Comparison of ENCODE assay signal across 8 mouse cellular contexts in genomic region chr4:148287041-148287440, GRCm38 (mm10). TPM values are rescaled to one million over a fixed set of nuclear protein-coding genes. Genes with fewer than 3 reads are reported as not detected.
DNase-seq lines count a peak whose midpoint lies in the region; ATAC-seq lines count a peak whose summit lies in the region.

No protein-coding gene starts in this region.

- peaks cover 3% of the 10 kb centered on the region; the same call in 1 of the 2 replicates for H3K27me3 ChIP-seq in neural tube, embryonic 11.5 days (ENCODE audit: control insufficient read depth, insufficient read depth, low read length)
- peaks cover 47% of the 10 kb centered on the region for H3K27me3 ChIP-seq in limb, embryonic 10.5 days (ENCODE audit: low read depth, poor library complexity, severe bottlenecking)
- peaks cover 36% of the 10 kb centered on the region for H3K27me3 ChIP-seq in stomach, embryonic 16.5 days (ENCODE audit: control insufficient read depth, insufficient read depth, low read length)

- WGBS in neural tube, embryonic 11.5 days, result under 1% methylated on average over 20 of the region's 20 CpGs
- 3% methylated on average over 20 of the region's 20 CpGs for WGBS in limb, embryonic 10.5 days
- WGBS in stomach, embryonic 16.5 days, result 2% methylated on average over 20 of the region's 20 CpGs

- H3K9me3 ChIP-seq in neural tube, embryonic 11.5 days (ENCODE audit: control insufficient read depth, low read length), result no peaks in the 10 kb centered on the region
- no peaks in the 10 kb centered on the region for H3K9me3 ChIP-seq in limb, embryonic 10.5 days (replicated peaks)
- peaks cover 3% of the 10 kb centered on the region; the same call in 1 of the 2 replicates for H3K9me3 ChIP-seq in stomach, embryonic 16.5 days (replicated peaks; ENCODE audit: control insufficient read depth, low read length)

- peak overlapping the region; percentile 79 for H3K4me2 ChIP-seq in neural tube, embryonic 11.5 days (ENCODE audit: low read depth)
- no peak overlapping the region for H3K4me2 ChIP-seq in stomach, embryonic 16.5 days (ENCODE audit: low read depth, low read length)

- H3K9ac ChIP-seq in neural tube, embryonic 11.5 days (ENCODE audit: low read length), result peak overlapping the region; percentile 78
- H3K9ac ChIP-seq in stomach, embryonic 16.5 days (ENCODE audit: low read length), result no peak overlapping the region

- ATAC-seq in neural tube, embryonic 11.5 days (ENCODE audit: insufficient read depth, low FRiP score, low TSS enrichment), result no peak
- no peak for ATAC-seq in stomach, embryonic 16.5 days (ENCODE audit: insufficient read depth, low FRiP score)

- peak overlapping the region; percentile 50 for H3K4me3 ChIP-seq in neural tube, embryonic 11.5 days (ENCODE audit: low read depth, low read length)
- H3K4me3 ChIP-seq in limb, embryonic 10.5 days, result peak overlapping the region; percentile 58
- H3K4me3 ChIP-seq in stomach, embryonic 16.5 days (replicated peaks; ENCODE audit: low read length), result peak overlapping the region; percentile 37; the same call in 1 of the 2 replicates

- H3K36me3 ChIP-seq in neural tube, embryonic 11.5 days (ENCODE audit: control insufficient read depth, insufficient read depth, low read length), result no peaks in the 10 kb centered on the region
- H3K36me3 ChIP-seq in limb, embryonic 10.5 days, result no peaks in the 10 kb centered on the region
- H3K36me3 ChIP-seq in stomach, embryonic 16.5 days (ENCODE audit: control insufficient read depth, insufficient read depth, low read length), result no peaks in the 10 kb centered on the region

- H3K4me1 ChIP-seq in neural tube, embryonic 11.5 days (ENCODE audit: control insufficient read depth, insufficient read depth, low read length), result peaks cover 23% of the 10 kb centered on the region
- peaks cover 47% of the 10 kb centered on the region for H3K4me1 ChIP-seq in limb, embryonic 10.5 days
- H3K4me1 ChIP-seq in stomach, embryonic 16.5 days (ENCODE audit: control insufficient read depth, insufficient read depth, low read length), result no peaks in the 10 kb centered on the region

- DNase-seq in cerebellum, adult 8-10 months, result peak; percentile 19
- no peak for DNase-seq in cerebellum, adult 9-11 months
- no peak for DNase-seq in neural tube, embryonic 11.5 days (ENCODE audit: low spot score)
- no peak for DNase-seq in neural tube, embryonic 10.5 days (ENCODE audit: extremely low spot score, low spot score)
- DNase-seq in limb, embryonic 10.5 days (ENCODE audit: low spot score), result no peak
- no peak for DNase-seq in urinary bladder, adult 2 months (ENCODE audit: low spot score)
- no peak for DNase-seq in kidney, postnatal 14 days

- H3K27ac ChIP-seq in neural tube, embryonic 11.5 days (ENCODE audit: low read depth, low read length), result 0 out of 2 replicates have a peak overlapping the region, but pooled peaks have one; percentile 54
- H3K27ac ChIP-seq in limb, embryonic 10.5 days, result no peak overlapping the region
- no peak overlapping the region for H3K27ac ChIP-seq in stomach, embryonic 16.5 days (ENCODE audit: low read length)

RNA-seq across cellular contexts. Expression of gene Disp3, which starts 0.7 kb away (rescaled TPM):
- polyA plus RNA-seq in neural tube, embryonic 11.5 days (2014; fragmentation: Nextera tagmentation; extraction: Ambion mirVana), result 13.1 and 14.2 TPM in 2 replicates
- 0.33 and 0.60 TPM in 2 replicates for polyA plus RNA-seq in limb, embryonic 10.5 days (2016; fragmentation: Nextera tagmentation; extraction: Ambion mirVana)
- 0.12 and 0.19 TPM in 2 replicates for polyA plus RNA-seq in stomach, embryonic 16.5 days (2015; fragmentation: Nextera tagmentation; extraction: Ambion mirVana)
- 0.01 and 0.06 TPM in 2 replicates for polyA plus RNA-seq in urinary bladder, adult 2 months (2012; rRNA removed)
